Mouse (Mus musculus) lung, postnatal 4 days (tissue): Measurements from ENCODE around the gene Vps37b.
A peak's percentile ranks its signal among the peaks of the same experiment; 100 is the strongest.

ENCODE experiments used
- DNase-seq, 2 experiments: peaks; one replicate each; pipeline ENCODE4 v3.0.0; 2021

Vps37b gene

GRCm38 (mm10) chr5:124045453-124046010 is 13.5 kb upstream of the Vps37b start:
- no peak for DNase-seq

GRCm38 (mm10) chr5:124043999-124044398 is 11.9 kb upstream of the Vps37b start:
- DNase-seq, result no peak

- DNase-seq, result peak in 1 of 2 experiments; percentile 61
These were observed 11.3 kb upstream of the Vps37b start for GRCm38 (mm10) chr5:124043212-124043978.

GRCm38 (mm10) chr5:124041097-124041496 is 9.0 kb upstream of the Vps37b start:
- DNase-seq, result no peak

- no peak for DNase-seq
These were observed 7.5 kb upstream of the Vps37b start for GRCm38 (mm10) chr5:124039602-124040001.

- DNase-seq, result no peak
These were observed 4.8 kb upstream of the Vps37b start for GRCm38 (mm10) chr5:124036836-124037235.

- DNase-seq, result no peak
These were observed 4.3 kb upstream of the Vps37b start for GRCm38 (mm10) chr5:124036341-124036740.

GRCm38 (mm10) chr5:124035806-124036205 is 3.7 kb upstream of the Vps37b start:
- no peak for DNase-seq

- DNase-seq, result no peak
These were observed 3.3 kb upstream of the Vps37b start for GRCm38 (mm10) chr5:124035406-124035805.

- DNase-seq, result no peak
These were observed 2.4 kb upstream of the Vps37b start for GRCm38 (mm10) chr5:124034471-124034870.

GRCm38 (mm10) chr5:124031068-124031955 is 758 bp downstream of the Vps37b start:
- peak in 1 of 2 experiments; percentile 31 for DNase-seq

GRCm38 (mm10) chr5:124030386-124031067 is 1.5 kb downstream of the Vps37b start:
- DNase-seq, result no peak

GRCm38 (mm10) chr5:124029220-124030035 is 2.6 kb downstream of the Vps37b start:
- no peak for DNase-seq

- DNase-seq, result no peak
These were observed 3.4 kb downstream of the Vps37b start for GRCm38 (mm10) chr5:124028680-124029079.

- DNase-seq, result no peak
These were observed 4.2 kb downstream of the Vps37b start for GRCm38 (mm10) chr5:124027702-124028470.

GRCm38 (mm10) chr5:124026568-124026967 is 5.5 kb downstream of the Vps37b start:
- DNase-seq, result no peak

GRCm38 (mm10) chr5:124025587-124026441 is 6.3 kb downstream of the Vps37b start:
- peak in 1 of 2 experiments; percentile 57 for DNase-seq

- no peak for DNase-seq
These were observed 6.9 kb downstream of the Vps37b start for GRCm38 (mm10) chr5:124025146-124025545.

- DNase-seq, result no peak
These were observed 7.4 kb downstream of the Vps37b start for GRCm38 (mm10) chr5:124024677-124025076.

- DNase-seq, result no peak
These were observed 9.7 kb downstream of the Vps37b start for GRCm38 (mm10) chr5:124022365-124022764.
